Comparison of ENCODE assay signal across 8 mouse cellular contexts in genomic region chr2:35660953-35661374, GRCm38 (mm10).
DNase-seq lines count a peak whose midpoint lies in the region; ATAC-seq lines count a peak whose summit lies in the region.

No protein-coding gene starts in this region.

- peaks cover 60% of the 10 kb centered on the region for H3K4me1 ChIP-seq in forebrain, embryonic 12.5 days

- H3K36me3 ChIP-seq in forebrain, embryonic 12.5 days (replicated peaks), result no peaks in the 10 kb centered on the region

- peak overlapping the region; percentile 94 for H3K9ac ChIP-seq in forebrain, embryonic 12.5 days

- H3K9me3 ChIP-seq in forebrain, embryonic 12.5 days, result no peaks in the 10 kb centered on the region

- ATAC-seq in forebrain, embryonic 12.5 days (ENCODE audit: low FRiP score), result peak; percentile 83

- 3% methylated on average over 12 of the region's 47 CpGs for WGBS in forebrain, embryonic 12.5 days

- H3K27ac ChIP-seq in forebrain, embryonic 12.5 days, result peak overlapping the region; percentile 86; the same call in 1 of the 2 replicates

- H3K4me2 ChIP-seq in forebrain, embryonic 12.5 days, result peak overlapping the region; percentile 91

- H3K27me3 ChIP-seq in forebrain, embryonic 12.5 days, result no peaks in the 10 kb centered on the region

- peak overlapping the region; percentile 75 for H3K4me3 ChIP-seq in forebrain, embryonic 12.5 days (replicated peaks)

- peak; percentile 67 to 73 for DNase-seq in left cerebral cortex, adult 18-20 months (ENCODE audit: low spot score in 2 of 2)
- no peak for DNase-seq in left cerebral cortex, adult 11 months (ENCODE audit: low spot score)
- peak; percentile 87 for DNase-seq in heart, postnatal 4 days
- DNase-seq in layer of hippocampus, postnatal 25 days (ENCODE audit: extremely low spot score in 1 of 2, low spot score in 1 of 2), result peak; percentile 64 to 78
- peak; percentile 84 for DNase-seq in lung, postnatal 14 days
- DNase-seq in retina, embryonic 14.5 days (ENCODE audit: low spot score), result peak; percentile 85
- peak; percentile 57 for DNase-seq in urinary bladder, postnatal 10 days (ENCODE audit: low spot score)
